Mouse (Mus musculus): ENCODE measurements around the gene Rab11fip3.
"Not testable (repeated sequence)": the region's sequence is repeated elsewhere in the genome, so short reads cannot be mapped to it uniquely, and the experiment has no call there.

The Rab11fip3 gene

DNA sequence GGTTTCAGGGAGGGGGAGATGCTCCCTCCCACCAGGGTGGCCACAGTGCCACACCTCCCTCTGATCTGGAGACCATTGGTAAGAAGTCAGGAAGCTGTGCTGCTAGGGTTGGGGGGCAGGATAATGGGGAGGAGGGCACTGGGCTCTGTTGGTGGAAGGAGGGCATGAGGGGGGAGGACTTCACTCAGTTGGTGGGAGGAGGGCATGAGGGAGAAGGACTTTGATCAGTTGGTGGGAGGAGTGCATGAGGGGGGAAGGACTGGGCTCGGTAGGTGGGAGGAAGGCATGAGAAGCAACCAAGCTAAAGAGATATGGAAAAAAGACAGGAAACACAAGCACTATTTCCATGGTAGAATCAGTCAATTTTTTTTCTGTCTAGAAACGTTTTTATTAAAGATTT is 11.5 kb upstream of the Rab11fip3 start:
- DNase-seq = no peak

- no peak for DNase-seq
Observed at GRCm38 (mm10) chr17:26078851-26079250, 9.5 kb upstream of the Rab11fip3 start.

DNA sequence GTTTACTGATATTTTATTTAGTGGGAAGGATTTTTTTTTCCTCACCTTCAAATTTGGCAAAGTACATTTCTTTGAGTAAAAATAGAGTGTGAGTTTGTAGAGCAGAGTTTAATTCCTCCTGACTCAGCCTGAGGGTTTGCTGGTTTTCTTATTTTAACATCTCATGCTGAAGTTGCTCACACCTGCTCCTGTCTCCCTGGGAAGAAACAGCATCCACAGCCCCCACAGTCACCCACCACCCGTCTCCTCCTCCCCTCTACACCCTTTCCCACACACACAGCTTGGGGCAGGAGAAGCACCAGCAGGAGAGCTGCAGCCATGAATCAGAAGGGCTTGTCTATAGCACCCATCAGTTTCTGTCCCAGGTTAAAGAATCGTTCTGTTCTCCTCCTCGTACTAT is 5.9 kb upstream of the Rab11fip3 start:
- DNase-seq = no peak

- no peak for DNase-seq
Observed at GRCm38 (mm10) chr17:26070136-26070535, 781 bp upstream of the Rab11fip3 start.

GRCm38 (mm10) chr17:26068024-26068830 is 1.1 kb downstream of the Rab11fip3 start:
- DNase-seq = no peak

DNA sequence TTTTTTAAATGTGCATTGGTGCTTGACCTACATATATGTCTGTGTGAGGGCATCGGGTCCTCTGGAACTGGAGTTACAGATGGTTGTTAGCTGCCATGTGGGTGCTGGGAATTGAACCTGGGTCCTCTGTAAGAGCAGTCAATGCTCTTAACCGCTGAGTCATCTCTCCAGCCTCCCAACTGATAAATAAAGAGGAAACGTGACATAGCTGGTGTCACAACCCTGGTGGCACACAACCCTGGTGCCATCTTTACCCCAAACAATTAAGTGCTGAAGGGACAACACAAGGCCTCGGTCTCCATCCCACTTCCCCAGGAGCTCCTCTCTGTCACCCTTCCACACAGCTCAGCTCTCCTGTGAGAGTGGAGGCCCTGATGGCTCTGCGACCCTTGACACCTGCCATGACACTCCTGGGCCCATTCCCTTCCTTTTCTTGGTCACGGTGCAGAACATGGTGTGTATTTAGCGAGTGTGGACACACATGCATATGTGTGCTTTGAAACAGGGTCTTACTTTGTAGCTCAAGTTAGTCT is 2.8 kb downstream of the Rab11fip3 start:
- DNase-seq = no peak

- DNase-seq = no peak
Observed at GRCm38 (mm10) chr17:26064916-26065315, 4.4 kb downstream of the Rab11fip3 start.

DNA sequence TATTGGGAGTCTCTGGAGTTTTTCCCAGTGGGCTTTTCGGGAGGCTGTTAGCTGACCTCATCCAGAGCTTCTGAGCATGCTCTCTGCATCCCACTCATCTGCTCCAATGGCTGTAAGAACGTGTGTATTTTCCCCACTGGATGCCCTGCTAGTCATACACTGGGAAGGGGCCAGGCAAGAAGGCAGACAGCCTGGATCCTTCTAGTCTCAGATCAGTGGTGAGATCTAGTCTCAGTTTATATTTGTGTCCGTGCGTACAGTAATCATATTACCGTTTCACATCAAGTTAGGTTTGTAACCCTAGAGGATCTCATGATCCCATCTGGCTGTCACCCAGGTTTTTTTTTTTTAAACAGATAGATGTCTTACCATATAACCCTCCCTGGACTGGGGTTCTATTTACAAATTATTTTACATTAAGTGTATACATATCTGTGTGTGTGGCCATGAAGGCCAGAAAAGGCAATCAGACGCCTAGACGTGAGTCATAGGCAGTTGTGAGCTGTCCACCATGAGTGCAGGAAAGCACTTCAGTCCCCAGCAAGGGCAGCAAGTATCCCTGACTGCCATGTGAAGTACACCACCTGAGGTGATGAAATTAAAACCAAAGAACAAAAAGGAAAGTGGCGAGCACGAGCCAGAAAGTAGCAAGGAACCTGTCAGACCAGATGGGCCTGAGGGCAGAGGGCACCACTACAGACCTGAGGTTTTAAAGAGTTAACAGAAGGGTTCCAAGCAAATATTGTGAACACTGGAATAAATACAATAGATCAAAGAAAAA is 11.4 kb downstream of the Rab11fip3 start:
- DNase-seq = no peak

DNA sequence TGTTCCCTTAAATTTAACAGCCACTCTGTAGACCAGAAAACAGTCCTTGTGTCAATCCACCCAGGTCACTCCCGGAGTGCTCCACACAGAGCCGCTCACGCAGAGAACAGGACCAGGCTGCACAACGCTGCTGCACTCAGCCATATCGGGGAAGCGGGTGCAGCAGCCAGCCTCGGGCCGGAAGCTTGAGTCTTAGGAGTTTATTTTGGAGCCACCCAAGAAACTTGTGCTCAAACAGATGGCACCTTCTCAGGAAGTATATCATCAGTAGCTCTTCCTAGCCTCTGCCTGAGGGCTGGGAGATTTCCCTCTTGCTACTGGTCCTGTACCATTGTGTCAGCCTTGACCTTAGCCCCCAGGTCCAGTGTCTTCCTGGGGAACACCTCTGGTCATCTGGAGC is 12.1 kb downstream of the Rab11fip3 start:
- DNase-seq = no peak

DNA sequence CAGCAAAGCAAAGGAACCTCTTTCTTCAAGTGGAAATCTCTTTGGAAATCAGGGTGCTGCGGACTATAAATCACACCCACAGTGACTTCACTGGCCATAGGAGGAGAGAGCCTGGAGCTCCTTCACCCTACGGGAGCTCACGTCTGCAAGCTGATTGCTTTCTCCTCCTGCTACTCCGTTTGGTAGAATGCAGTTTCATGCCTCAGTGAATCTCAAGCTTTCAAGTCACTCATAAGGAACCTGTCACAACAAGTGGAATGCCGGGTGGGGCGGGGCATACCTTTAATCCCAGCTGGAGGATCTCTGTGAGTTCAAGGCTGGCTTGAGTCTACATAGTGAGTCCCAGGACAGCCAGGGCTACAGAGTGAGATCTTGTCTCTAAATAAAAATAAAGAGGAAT is 14.2 kb downstream of the Rab11fip3 start:
- DNase-seq = peak; percentile 50

DNA sequence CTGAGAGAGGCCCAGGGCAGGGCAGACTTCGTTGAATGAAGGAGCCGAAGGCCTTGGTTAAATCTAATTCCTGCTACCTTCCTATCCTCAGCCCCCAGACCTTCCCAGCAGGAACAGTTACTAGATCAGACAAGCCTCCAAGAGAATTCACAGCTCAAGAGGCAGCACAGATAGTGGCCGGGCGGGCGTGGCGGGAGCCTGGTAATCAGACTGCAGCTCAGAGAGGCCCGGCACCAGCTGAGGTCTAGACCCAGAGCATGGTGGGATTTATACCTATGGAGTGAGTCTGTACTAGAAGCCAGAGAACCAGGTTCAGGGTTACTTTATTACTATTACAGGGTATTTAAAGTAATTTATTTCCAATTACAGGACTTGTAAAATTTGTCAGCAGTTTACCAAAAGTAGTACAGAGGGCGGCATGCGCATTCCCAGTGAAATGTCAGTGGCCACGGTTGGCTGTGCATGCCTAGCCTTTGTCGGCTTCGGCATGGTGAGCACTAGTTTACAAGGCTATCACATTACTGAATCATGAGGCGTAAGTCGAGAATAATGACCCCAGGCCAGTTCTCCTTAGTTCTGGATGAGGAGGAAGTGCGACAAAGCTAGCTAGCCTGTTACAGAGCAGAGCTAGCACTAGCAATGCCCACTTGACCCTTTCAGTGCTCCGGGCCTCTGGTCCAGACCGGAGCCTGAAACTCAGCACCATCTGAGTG is 15.1 kb downstream of the Rab11fip3 start:
- peak; percentile 65 for DNase-seq

- no peak for DNase-seq
Observed at GRCm38 (mm10) chr17:26052706-26053105, 16.6 kb downstream of the Rab11fip3 start.

DNA sequence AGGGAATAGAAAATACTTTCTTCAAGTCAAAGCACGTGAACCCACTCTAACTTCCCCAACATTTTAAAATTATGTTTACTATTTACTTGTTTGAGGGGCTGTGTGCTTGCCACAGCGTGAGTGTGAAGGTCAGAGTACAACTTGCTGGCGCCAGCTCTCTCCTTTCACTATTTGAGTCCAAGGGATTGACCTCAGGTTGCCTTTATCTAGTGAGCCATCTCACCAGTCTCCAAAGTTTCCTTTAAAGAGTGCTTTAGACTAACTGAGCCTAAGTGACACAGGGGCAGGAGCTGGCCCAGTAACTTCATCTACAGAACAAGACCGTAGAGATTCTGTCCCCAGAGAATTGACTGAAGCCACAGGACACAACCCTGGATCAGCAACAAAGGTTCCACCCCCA is 17.3 kb downstream of the Rab11fip3 start:
- DNase-seq = peak; percentile 64

DNA sequence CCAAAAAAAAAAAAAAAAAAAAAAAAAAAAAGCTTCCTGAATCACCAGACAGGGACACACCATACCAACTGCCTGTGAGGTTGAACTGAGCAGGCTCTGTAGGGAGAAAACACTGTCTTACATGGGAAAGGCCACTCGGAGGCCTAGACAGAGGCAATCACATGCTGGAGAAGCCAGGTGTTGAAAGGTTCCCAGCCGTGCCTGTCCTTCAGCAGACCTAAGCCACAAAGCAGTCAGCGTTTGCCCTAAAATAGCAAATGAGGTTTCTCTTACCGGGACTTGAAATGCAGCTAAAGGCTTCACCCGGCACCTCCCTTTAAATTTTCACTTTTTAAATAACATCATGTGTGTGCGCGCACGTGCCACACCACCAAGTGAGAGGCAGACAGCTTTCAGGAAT is 21.2 kb downstream of the Rab11fip3 start:
- no peak for DNase-seq

DNA sequence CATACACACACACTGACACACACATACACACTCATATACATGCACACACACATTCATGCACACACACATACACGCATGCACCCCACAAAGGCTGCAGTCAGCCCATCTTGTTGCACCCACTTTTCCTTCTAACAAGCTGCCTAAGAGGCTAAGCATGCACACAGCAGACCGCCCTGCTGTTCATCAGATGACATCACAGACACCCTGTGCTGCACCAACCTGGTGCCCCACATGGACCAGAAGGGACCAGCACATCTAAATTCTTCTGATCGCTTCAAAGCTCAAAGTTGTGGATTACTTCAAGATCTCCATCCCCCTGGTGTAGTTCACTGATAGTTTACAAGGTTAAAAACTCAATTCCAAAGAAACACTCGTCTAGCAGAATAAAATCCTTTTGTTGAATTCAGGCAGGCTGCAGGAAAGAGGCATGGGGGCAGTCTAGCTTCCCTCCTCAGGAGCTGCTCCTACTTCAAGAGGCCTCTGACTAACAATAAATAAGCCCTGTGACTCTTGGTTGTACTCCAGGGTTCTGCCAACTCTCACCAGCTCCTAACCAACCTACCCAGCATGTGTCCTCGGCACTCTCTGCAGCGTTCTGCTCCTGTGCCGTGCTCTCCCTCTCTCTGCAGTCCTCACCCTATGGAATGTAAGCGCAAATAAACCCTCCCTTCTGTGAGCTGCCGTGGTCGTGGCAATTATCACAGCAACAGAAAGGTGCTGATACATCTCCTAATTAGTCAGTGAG is 22.9 kb downstream of the Rab11fip3 start:
- DNase-seq = no peak

GRCm38 (mm10) chr17:26045285-26045684 is 24.1 kb downstream of the Rab11fip3 start:
- DNase-seq = no peak

- DNase-seq = peak; percentile 84
Observed at GRCm38 (mm10) chr17:26043249-26043636, 26.1 kb downstream of the Rab11fip3 start.

GRCm38 (mm10) chr17:26042599-26043248 is 26.6 kb downstream of the Rab11fip3 start:
- no peak for DNase-seq

DNA sequence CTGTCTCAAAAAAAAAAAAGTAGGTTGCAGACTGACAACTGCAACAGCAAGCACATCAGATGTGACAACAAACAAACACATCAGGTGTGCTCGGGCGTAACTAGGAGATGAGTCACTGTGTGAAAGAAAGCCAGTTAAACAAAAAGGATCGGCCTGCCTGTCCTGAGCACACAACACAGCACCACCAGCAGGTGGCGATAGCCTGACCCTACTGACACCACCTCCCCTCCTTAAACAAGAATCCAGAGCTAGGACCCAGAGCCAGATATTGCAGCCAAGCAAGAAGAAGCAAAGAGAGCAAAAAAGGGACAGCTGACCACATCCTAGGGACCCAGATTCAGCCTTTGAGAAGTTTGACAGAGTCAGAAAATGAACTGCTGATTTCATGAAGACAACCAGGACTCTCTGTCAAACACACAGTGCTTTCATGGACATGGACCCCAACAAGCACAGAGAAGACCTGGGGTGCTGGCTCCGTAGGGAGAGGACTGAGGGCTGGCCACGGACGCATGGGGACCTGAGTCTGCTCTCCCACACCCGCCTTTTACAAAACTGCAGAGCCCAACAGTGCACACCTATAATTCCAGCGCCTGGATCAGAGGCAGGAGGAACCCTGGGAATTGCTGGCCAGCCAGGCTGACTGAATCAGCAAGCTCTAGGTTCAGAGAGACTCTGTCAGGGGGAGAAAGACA is 28.1 kb downstream of the Rab11fip3 start:
- DNase-seq = peak; percentile 59

GRCm38 (mm10) chr17:26040711-26041110 is 28.6 kb downstream of the Rab11fip3 start:
- DNase-seq = not testable (repeated sequence)

DNA sequence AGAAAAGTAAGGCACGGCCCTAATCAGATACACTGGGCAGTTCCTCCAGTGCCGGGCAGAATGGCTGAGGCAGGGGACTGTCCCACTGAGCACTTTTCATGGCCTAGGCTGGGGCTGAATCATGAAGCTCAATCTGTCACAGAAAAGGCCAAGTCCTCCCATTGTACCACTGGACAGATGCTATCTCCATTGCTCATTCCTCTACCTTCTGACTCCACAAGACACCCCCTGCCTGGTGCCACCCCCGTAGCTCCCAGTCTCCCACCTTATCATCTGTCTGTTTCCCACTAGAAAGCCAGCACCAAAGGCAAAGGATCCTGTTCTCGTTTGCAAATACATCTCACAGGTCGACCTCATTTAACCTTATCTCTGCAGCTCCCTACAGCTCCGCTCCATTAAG is 37.3 kb downstream of the Rab11fip3 start:
- DNase-seq = no peak
